Mouse (Mus musculus): ENCODE measurements around the gene Lsm2. TPM values are rescaled to one million over a fixed set of nuclear protein-coding genes. Genes with fewer than 3 reads are reported as not detected.
A peak's percentile ranks its signal among the peaks of the same experiment; 100 is the strongest.
"Not testable (repeated sequence)": the region's sequence is repeated elsewhere in the genome, so short reads cannot be mapped to it uniquely, and the experiment has no call there.

Gene Lsm2
- 269 and 281 TPM in 2 replicates for total RNA-seq (2014; fragmentation: Nextera tagmentation)
- 34.8 and 79.7 TPM in 2 replicates for total RNA-seq (2017)

GRCm38 (mm10) chr17:34981690-34982180 lies at the start of gene Lsm2:
Gene Lsm2, plus strand, starts transcription at chr17:34981862.
- peak; percentile 80 for ATAC-seq (replicated peaks; ENCODE audit: low FRiP score, low TSS enrichment, poor library complexity, severe bottlenecking)

DNA sequence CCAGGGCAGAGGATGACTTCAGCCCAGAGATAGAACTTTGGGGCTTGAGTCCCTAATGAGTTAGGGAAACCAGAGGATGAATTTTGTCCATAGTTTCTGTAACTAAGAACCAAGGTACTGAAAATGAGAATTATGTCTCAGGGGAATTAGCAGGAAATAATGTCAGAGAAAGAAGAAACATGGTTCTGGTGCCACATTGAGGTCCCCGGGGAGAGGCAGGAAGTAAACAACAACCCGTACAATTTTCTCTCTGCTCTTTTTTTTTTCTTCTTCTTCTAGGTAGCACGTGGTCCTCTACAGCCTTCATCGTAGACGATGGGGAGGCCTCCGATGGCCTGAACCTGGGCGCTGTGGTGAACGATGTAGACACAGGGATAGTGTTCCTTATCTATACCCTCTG lies 49.4 kb upstream of the Lsm2 start:
- ATAC-seq (replicated peaks; ENCODE audit: low FRiP score, low TSS enrichment, poor library complexity, severe bottlenecking): no peak

DNA sequence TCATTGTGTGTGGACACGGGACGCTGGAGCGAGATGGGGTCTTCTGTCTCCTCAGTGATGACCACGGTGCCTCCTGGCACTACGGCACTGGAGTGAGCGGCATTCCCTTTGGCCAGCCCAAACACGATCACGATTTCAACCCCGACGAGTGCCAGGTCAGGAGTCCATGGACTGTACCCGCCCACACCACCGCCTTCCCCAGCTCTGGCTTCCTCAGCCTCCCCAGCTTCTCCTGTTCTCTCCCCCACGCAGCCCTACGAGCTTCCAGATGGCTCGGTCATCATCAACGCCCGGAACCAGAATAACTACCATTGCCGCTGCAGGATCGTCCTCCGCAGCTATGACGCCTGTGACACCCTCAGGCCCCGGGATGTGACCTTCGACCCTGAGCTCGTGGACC lies 47.6 kb upstream of the Lsm2 start:
- no peak for ATAC-seq (replicated peaks; ENCODE audit: low FRiP score, low TSS enrichment, poor library complexity, severe bottlenecking)

GRCm38 (mm10) chr17:34934830-34935229 lies 46.8 kb upstream of the Lsm2 start:
- ATAC-seq (replicated peaks; ENCODE audit: low FRiP score, low TSS enrichment, poor library complexity, severe bottlenecking): no peak

- no peak for ATAC-seq (replicated peaks; ENCODE audit: low FRiP score, low TSS enrichment, poor library complexity, severe bottlenecking)
Observed at GRCm38 (mm10) chr17:34937960-34938505, 43.6 kb upstream of the Lsm2 start.

DNA sequence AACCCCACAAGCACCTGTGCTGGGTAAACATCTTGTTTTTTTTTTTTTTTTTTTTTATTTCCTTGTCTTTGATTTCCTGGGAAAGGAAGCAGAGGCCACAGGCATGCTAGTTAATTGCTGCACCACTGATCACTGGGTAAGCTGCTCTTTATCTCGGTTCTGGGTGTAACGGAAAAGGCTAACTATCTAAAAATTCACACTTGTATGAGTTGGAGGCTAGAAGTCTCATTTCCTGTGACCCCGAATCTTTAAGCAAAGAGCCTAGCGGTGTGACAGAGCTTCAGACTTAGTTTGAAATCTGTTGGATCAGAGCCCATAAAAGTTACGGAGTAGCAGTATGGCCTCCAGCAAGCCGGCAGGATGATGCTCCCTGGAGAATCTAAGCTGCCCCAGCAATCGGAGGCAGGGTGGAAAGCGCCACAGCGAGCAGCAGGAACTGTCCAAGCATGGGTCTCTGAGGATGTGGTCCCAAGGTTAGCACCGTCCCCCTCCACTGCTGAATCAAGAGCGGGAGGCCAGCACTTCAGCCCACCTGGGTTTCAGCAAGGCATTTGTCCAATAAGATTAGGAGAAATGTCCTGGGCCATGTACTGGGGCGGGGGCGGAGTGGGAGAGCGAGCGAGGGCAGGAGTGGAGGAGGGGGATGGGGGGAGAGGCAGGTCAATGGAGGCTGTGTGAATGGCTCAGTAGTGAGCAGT lies 40.2 kb upstream of the Lsm2 start:
- ATAC-seq (replicated peaks; ENCODE audit: low FRiP score, low TSS enrichment, poor library complexity, severe bottlenecking): peak; percentile 66

DNA sequence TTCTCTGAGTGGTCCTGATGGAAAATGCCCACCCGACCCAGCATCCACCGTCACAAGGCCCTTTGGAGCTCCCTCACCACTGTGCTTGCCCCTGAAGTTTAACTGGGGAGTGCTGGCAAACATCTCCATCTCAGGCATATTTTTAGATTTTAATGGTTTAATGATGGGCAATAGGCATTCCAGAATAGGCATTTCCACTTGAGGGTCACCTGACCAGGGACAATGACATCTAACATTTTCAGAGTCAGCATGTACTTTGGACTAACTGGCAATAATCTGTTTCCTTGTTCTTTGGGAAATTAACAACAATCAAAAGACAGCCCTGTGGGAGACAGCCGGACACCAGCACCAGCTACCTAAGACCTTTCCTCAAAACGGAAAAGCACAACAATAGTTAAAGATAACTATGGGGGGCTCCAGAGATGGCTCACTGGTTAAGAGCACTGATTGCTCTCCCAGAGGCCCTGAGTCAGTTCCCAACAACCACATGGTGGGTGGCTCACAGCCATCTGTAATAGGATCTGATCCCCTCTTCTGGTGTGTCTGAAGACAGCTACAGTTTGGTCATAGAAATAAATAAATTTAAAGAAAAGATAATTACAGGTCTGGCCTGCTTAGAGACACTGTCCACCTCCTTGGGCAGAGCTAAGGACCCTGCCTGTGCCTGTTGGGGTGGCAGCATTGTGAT lies 38.4 kb upstream of the Lsm2 start:
- ATAC-seq (replicated peaks; ENCODE audit: low FRiP score, low TSS enrichment, poor library complexity, severe bottlenecking): no peak

GRCm38 (mm10) chr17:34944362-34944761 lies 37.3 kb upstream of the Lsm2 start:
- ATAC-seq (replicated peaks; ENCODE audit: low FRiP score, low TSS enrichment, poor library complexity, severe bottlenecking): no peak

- ATAC-seq (replicated peaks; ENCODE audit: low FRiP score, low TSS enrichment, poor library complexity, severe bottlenecking): no peak
Observed at GRCm38 (mm10) chr17:34946486-34947140, 35.0 kb upstream of the Lsm2 start.

DNA sequence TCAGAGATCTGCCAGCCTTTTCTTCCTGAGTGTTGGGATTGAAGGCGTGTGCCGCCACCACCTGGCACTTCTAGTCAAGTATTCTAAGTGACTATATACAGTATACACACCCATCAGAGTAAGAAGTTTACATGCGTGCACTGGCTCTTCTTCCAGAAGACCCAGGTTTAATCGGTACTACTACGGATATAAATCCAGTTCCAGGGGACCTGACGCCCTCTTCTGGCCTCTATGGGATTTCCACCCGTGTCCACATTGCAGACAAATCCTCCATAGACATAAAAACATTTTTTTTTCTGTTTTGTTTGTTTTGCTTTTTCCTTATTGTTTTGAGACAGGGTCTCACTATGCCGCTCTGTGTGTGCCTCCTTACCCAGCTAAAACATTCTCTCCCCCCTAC lies 34.1 kb upstream of the Lsm2 start:
- ATAC-seq (replicated peaks; ENCODE audit: low FRiP score, low TSS enrichment, poor library complexity, severe bottlenecking): no peak

DNA sequence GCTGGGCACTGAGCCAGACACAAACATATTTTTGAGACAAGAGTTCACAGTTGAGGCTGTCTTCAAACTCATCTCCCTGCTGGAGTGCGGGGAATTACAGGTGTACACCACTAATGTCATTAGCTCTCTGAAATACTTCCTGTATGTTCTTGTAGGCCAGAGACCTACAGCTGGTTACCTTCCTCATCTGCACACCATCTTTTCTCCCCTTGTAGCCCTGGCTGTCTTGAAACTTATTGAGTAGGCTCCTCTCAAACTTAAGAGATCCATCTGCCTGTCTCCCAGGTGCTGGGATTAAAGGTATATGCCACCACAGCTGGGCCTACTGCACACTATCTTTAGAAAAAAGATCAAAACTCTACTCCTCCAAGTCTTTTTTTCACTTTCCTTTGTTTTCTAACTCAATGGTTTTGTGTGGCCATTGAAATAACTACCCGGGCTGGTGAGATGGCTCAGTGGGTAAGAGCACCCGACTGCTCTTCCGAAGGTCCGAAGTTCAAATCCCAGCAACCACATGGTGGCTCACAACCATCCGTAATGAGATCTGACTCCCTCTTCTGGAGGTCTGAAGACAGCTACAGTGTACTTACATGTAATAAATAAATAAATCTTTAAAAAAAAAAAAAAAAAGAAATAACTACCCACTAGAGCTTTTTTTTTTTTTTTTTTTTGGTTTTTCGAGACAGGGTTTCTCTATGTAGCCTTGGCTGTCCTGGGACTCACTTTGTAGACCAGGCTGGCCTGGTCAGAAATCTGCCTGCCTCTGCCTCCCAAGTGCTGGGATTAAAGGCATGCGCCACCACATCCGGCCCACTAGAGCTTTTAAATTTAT lies 32.7 kb upstream of the Lsm2 start:
- not testable (repeated sequence) for ATAC-seq (replicated peaks; ENCODE audit: low FRiP score, low TSS enrichment, poor library complexity, severe bottlenecking)

- no peak for ATAC-seq (replicated peaks; ENCODE audit: low FRiP score, low TSS enrichment, poor library complexity, severe bottlenecking)
Observed at GRCm38 (mm10) chr17:34949553-34949969, 32.1 kb upstream of the Lsm2 start.

DNA sequence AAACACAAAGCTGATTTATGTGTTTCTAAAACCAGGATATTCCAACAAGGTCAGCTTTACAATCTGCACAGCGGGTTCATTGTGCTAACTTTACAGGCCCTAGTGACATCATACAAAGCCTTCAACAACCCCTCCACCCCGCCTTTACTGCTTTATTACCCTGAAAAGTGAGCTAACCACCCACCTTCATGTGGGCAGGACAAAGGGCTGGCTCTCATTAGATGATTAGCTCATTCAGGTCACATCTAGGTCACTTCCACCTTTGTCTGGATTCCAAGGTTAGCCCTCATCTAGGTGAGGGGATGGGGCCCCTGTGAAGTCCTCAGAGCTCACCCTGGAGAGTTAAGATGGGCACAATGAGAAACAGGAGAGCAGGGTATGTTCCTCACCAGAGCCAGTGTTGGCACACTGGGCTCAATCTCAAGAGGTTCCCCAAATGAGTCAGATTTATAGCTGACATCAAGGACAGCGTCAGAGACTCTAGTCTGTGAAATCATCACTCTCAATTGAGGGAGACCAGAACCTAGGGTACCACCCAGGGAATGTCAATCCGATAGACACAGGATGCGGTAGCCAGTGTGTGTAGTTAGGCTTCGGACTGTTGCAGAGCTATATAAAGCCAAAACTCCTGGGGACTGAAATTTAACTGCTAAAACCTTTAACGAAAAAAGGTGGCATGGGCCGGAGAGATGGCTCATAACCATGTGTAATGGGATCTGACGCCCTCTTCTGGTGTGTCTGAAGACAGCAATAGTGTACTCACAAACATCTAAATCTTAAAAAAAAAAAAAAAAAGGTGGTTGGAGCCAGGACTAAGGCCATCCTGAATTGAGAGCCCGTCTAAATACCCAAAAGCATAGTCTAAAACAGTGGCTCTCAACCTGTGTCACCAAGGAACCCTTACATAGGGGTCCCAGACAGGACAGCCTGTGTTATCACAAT lies 30.9 kb upstream of the Lsm2 start:
- ATAC-seq (replicated peaks; ENCODE audit: low FRiP score, low TSS enrichment, poor library complexity, severe bottlenecking): no peak

GRCm38 (mm10) chr17:34951636-34952377 lies 29.9 kb upstream of the Lsm2 start:
- ATAC-seq (replicated peaks; ENCODE audit: low FRiP score, low TSS enrichment, poor library complexity, severe bottlenecking): peak; percentile 17

DNA sequence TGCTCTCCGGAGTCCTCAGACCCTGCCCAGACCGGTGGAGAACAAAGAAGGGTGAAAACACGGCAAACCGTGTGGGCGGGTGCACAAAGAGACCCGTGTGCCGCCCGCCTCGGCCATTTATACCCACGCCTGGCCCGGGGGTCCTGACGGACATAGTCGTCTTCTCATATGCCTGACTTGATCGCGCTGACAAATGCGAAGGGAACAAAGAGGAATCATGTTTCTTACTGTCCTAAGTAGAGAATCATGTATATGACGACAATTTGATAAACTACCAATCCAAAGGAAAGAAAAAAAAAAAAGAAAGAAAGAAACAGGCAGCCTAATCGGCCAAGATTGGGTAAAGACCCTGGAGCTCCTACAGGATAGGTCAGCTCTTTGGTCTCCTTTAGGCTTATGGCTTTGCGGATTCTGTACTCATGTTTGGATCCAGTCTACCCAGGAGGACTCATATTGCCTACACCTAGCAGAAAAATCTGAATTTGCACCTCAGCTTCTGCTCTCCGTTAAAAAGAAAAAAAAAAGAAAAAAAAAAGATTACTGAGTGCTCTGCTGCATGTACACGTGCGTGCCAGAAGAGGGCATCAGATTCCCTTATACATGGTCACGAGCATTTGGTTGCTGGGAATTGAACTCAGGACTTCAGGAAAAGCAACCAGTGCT lies 29.2 kb upstream of the Lsm2 start:
- peak; percentile 67 for ATAC-seq (replicated peaks; ENCODE audit: low FRiP score, low TSS enrichment, poor library complexity, severe bottlenecking)

- no peak for ATAC-seq (replicated peaks; ENCODE audit: low FRiP score, low TSS enrichment, poor library complexity, severe bottlenecking)
Observed at GRCm38 (mm10) chr17:34953258-34953657, 28.4 kb upstream of the Lsm2 start.

GRCm38 (mm10) chr17:34953904-34954303 lies 27.8 kb upstream of the Lsm2 start:
- no peak for ATAC-seq (replicated peaks; ENCODE audit: low FRiP score, low TSS enrichment, poor library complexity, severe bottlenecking)

All from megakaryocyte-erythroid progenitor cell, adult 5-6 weeks (primary cell).